Mouse (Mus musculus) cerebellum, postnatal 14 days (tissue): Measurements from ENCODE around the gene Ptprh.
A peak's percentile ranks its signal among the peaks of the same experiment; 100 is the strongest.
"Not testable (repeated sequence)": the region's sequence is repeated elsewhere in the genome, so short reads cannot be mapped to it uniquely, and the experiment has no call there.

Source experiments
- DNase-seq, 2 experiments: peaks; one replicate each; pipeline ENCODE4 v3.0.0; 2021; ENCODE audit warnings: mixed read lengths in 2 of 2

Ptprh gene

DNA sequence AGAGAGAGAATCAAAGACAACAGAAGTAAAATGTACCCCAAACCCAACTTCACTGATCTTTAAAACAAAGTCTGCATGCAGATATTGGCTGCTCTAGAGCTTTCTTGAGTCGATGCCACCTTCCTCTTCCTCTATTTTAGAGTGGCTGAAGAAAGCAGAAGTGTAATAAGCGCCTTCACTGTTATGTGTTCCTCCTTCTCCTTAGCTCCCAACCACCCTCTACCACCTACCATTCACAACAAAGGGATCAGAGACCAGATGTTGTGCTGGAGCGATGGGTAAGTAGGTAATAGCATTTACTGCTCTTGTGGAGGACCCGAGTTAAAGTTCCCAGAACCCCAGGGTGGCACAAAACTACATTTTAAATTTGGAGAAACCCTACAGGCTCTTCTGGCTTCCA lies 6.8 kb downstream of the Ptprh start:
- DNase-seq, result not testable (repeated sequence)

DNA sequence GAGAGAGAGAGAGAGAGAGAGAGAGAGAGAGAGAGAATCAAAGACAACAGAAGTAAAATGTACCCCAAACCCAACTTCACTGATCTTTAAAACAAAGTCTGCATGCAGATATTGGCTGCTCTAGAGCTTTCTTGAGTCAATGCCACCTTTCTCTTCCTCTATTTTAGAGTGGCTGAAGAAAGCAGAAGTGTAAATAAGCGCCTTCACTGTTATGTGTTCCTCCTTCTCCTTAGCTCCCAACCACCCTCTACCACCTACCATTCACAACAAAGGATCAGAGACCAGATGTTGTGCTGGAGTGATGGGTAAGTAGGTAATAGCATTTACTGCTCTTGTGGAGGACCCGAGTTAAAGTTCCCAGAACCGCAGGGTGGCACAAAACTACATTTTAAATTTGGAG lies 22.4 kb downstream of the Ptprh start:
- DNase-seq, result not testable (repeated sequence)

DNA sequence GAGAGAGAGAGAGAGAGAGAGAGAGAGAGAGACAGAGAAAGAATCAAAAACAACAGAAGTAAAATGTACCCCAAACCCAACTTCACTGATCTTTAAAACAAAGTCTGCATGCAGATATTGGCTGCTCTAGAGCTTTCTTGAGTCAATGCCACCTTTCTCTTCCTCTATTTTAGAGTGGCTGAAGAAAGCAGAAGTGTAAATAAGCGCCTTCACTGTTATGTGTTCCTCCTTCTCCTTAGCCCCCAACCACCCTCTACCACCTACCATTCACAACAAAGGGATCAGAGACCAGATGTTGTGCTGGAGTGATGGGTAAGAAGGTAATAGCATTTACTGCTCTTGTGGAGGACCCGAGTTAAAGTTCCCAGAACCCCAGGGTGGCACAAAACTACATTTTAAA lies 31.5 kb downstream of the Ptprh start:
- not testable (repeated sequence) for DNase-seq

DNA sequence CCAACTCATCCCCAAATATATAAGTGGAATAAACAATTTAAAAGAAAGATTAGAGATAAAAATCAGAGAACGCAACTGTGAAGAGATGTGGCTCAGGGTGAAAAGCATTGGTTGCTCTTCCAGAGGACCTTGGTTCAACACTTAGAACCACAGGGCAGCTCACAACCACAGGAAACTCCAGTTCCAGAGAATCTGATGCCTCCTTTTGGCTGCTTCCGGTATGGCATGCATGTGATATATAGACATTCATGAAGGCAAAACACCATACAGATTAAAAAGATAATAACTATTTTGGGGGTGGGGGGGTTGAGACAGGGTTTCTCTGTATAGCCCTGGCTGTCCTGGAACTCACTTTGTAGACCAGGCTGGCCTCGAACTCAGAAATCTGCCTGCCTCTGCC lies 41.2 kb downstream of the Ptprh start:
- no peak for DNase-seq

DNA sequence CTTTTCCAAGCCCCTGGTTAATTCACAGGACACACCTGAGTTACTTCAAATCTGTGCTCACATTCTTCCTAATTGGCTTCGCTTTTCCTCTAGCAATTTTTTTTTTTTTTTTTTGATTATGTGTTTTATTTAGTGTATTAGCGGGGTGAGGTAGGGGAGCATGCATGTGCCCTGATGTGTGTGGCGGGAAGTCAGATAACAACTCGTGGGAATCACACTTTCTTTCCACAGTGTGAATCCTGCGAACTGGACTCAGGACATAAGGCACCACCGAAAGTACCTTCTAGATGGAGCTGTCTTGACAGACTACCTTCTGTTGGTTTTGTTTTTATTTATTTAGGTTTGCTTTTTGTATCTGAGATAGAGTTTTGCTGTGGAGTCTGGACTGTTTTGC lies 46.7 kb downstream of the Ptprh start:
- no peak for DNase-seq

DNA sequence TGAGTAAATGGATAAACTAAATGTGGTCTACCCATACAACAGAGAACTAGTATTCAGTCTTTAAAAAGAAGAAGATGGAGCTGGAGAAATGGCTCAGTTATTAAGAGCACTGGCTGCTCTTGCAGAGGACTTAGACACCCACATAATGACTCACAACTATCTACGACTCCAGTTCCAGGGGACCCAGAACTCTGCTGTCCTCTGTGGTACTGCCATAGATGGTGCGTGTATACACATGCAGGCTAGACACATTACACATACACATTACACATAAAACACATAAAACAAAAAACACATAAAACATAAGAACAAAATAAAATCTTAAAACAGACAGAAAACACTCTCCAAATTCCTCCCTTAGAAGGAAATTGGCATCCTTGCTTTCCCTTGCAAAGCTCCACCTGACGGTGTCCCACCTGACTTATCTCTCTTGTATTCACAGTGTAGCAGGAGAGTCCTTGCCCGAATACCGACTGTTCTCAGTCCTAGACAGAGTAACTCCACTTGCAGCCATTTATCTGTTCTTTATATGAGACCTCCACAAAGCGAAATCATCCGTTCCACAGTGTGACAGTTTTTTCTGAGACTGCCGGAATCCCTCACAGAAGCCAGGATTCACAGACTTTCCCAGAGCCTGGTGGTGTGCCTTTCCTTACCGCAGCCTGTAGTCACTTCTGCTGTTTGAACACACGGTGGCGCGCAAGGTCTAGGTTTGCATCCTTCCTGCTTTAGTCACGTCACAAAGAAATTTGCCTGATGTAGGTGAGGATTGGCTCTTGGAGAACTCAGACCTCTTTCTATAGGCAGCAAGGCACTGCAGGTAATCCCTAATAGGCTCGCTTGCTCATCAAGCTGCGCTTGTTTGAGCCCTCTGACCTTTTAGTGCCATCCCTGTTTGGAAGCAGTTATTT lies 47.3 kb downstream of the Ptprh start:
- DNase-seq, result peak; percentile 88 to 90

DNA sequence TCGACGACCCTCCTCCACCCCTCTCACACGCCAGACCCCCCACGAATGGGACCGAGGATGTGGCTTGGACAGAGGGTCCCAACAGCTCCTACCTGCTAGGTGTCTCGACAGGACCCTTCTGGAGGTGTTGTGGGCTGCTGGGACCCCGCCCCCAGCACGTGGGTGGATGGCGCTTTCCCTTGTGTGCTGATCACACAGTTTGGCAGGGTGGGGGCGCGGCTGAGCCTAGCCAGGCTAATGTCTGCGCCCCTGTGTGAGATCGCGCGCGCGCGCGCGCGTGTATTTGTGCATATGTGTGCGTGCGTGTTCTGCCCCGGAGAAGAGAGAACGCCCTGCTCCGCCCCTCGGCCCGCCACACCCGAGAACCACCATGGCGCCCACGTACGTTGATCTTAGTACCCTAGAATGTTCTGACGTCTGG lies 56.6 kb downstream of the Ptprh start, which contains the start of gene Syt5:
Gene Syt5, minus strand, starts transcription at position 321 of the 421 bp plus-strand sequence.
- DNase-seq, result peak; percentile 73 to 78

DNA sequence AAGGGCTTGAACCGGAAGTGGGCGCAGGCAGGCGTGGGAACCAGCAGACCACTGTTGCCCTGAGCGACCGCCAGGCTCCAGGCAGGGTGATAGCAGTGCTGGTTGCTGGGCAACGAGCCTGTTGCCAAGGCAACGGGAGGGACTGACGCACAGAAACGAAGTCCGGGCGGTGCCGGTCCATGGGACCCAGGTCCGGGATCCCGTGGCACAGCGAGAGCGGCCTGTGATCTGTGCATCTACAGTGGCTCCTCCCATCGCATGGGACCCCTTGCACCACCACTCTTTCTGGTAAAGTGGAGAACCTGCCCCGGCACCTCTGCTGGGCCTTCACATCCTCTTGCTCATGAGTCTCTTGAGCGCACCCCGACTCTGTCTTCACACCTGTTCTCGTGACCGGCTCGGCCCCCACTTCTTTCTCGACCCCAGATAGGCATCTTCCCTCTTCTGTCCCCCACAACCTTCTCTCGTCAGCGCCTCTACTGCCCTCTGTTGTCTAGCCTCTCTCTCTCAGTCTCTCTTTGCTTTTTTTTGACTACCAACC lies 57.2 kb downstream of the Ptprh start:
- DNase-seq, result peak; percentile 94 to 95

DNA sequence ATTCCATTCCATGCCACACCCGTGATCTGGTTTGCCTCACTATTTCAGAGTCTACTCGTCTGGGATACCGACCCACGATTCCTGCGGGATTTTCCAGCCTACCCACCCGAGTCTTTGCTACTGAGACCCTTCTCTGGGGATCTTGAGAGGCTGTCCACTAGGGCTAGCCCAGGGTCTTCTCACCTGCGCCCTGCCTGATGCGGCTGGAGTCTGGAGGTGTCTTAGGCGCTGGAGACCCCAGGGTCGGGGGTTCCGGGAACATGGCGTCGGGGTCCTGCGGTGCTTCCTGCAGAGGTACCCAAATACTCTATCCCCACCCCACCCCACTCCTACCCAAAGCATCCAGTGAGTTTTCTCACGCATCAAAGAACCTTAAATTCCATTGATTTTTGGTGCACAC lies 57.8 kb downstream of the Ptprh start:
- no peak for DNase-seq

DNA sequence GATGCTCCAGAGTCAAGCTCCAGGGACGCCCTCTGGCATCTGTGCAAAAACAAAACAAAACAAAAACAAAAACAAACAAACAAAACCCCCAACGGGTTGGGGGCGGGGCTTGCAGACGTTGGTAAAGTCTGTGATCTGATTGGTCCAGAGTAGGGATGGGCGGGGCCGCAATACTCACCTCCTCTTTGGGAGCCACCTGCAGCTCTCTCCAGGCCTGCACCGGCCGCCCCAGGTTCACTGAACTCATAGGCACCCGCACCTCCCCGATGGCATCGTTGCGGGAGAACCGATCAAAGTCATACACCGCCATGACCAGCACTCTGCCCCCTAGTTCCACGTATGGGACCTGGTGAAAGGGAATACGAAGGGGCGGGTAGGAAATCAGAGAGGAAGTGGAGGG lies 61.8 kb downstream of the Ptprh start:
- no peak for DNase-seq

DNA sequence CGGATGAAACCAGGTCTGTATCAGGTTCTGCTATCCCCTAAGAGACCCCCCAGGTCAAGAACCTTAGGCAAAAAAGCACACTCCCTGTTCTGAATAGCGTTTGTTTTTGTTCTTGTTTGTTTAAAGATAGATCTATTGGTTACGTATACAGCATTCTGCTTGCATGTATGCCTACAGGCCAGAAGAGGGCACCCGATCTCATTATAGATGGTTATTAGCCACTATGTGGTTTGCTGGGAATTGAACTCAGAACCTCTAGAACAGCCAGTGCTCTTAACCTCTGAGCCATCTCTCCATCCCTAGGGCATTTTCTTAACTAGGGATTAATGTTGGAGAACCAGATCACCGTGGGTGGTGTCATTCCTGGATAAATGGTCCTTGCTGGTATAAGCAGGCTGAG lies 62.5 kb downstream of the Ptprh start:
- DNase-seq, result no peak

DNA sequence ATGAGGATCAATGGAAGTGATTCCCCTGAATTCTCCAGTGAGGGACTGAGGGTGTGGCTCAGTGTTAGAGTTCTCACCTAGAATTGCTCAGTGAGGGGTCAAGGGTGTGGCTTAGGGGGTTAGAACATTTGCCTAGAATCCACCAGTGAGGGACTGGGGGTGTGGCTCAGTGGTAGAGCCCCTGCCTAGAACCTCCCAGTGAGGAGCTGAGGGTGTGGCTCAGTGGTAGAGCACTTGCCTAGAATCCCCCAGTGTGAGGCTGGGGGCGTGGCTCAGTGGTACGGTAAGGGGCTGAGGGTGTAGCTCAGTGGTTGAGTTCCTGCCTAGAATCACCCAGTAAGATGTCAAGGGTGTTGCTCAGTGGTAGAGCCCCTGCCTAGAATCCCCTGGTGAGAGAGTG lies 64.8 kb downstream of the Ptprh start:
- no peak for DNase-seq

DNA sequence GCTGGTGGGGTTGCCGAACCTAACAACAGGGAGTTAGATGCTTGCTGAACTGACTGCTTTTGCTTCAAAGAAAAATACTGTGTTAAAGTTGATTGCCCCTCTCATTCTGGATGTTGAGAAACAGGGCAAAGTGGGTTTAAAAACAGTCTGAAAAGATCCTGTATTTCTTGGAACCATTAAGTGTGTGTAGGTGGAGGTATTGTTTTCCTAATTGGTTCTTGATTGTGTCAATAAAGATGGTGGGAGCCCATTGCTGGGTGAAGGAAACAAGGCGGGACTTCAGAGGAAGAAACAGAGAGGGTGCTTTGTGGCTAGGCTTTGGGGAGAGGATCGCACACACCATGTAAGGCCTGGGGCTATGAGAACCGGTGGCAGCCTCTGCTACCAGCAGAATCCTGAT lies 66.7 kb downstream of the Ptprh start:
- no peak for DNase-seq

DNA sequence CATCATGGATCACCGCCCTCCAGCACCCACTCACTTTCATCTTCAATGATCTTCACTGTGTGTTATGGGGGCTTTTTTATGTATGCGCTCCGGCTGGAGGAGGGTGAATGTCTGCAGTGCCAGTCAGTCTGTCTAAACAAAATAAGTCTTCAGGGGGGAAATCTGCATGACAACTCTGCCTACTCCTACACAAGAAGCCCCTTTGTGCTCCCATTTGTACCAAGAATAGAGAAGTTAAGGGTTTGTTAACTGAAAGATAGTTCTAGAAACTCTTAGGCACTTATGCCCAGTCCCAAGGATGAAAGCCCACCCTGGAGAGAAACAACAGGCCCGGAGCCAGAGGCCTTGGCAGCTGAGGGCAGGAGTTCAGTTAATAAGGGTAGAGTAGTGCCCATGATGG lies 67.5 kb downstream of the Ptprh start:
- DNase-seq, result no peak

DNA sequence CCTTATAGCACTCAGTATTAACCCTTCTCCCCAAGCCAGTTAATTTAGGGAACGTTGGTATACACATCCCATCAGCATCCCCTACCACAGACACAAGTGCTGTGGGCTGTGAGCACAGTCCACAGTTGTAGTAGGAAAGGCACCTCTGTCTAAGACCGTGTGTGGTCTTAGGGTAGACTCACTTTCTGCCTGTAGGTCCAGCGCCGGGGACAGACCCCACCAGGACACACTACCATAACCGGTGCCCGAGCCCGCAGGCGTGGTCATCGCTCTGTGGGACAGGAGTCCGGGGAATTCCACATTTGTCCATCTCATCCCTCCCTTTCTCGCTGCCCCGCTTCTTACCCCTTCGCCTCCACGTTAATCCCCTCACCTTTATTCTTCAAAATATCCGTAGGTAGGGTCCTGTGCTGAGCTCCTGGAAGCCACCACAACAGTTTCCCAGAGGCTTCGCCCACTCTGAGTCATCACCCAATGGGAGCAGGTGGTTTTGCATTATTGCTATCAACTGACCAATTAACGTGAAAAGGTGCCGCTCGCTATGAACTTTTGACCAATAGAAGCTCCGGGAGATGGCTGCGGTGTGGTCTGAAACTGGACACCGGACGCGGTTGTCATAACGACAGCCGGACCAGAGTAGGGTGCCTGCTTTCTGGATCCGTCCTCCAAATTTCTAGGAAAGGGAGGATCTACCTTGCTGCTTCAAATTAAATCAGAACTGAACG lies 71.7 kb downstream of the Ptprh start, which contains the start of gene Dnaaf3:
Gene Dnaaf3, minus strand, starts transcription at position 449 of the 725 bp plus-strand sequence.
- peak; percentile 33 to 37 for DNase-seq

DNA sequence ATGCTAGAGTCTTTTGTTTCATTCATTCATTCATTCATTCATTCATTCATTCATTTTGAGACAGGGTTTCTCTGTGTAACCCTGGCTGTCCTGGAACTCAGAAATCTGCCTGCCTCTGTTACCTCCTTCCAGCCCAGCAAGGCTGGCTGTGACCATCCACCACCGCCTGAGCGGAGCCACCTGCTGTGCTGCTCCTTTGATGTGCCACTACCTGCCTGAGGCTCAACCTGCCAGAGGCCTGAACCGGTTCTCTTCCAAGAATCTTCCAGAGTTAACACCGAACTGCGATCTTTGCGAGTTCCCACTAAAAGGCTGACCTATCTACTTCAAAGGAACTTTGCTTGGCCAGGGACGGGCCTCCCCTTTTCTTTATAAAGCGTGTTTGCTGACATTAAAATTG lies 73.7 kb downstream of the Ptprh start:
- DNase-seq, result not testable (repeated sequence)

DNA sequence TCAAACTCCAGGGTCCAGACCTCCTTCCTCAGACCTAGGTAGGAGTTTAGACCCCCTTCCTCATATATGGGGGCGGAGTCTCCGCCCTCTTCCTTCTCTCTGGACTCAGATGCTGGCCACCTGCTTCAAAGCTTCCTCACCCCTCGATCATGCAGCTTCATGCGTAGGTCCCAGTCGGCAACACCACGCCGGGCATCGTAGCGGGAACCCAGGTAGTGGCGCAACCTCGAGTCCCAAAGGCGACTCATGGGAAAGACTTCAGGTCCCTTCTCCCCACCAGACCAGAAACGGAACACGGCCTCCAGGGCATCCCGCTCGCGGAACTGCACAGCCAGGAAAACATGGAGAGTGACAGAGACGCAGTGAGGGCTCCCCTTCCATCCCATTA lies 76.5 kb downstream of the Ptprh start:
- DNase-seq, result no peak

DNA sequence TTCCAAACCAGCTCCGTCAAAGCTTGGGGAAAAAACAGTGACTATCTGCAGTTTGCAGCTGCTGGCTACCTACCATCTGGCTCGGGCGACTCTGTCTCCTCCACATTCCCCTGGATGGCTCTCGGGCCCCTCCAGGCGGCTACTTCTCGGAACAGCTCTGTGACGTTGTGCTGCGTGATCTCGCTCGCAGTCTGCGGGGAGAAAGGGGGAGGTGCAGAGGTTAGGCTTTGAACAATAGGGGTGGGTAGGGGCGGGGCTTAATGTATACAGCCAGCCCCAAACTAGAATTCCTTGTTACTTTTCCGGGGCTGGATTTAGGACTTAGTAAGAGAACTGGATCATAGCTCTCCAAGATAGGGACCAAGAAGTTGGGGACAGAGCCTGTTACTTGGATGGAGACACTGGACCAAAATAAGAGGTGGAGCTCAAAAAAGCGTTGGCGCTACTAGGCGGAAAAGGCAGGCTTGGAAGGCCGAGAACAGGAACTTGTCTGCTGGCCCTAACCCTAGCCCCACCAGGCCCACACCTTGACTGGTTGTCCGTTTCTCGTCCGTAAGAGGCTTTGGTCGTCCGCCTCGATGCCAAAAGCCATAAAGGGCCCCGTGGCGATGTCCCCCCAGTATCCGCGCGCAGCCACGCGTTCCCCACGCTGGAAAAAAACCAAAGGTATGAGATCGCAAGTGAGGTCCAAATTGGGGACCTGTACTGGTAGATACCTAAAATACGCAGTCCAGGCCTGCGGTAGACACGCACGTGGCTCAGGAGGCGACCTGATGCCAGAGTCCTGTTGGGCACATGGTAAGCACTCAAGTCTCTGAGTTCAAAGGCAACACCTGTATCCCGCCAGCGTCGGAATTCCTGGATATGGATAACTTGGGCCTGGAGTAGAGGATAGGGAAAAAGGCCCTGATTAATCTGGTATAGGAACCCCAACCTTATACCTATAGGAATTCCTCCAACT lies 77.2 kb downstream of the Ptprh start:
- peak; percentile 77 to 85 for DNase-seq

DNA sequence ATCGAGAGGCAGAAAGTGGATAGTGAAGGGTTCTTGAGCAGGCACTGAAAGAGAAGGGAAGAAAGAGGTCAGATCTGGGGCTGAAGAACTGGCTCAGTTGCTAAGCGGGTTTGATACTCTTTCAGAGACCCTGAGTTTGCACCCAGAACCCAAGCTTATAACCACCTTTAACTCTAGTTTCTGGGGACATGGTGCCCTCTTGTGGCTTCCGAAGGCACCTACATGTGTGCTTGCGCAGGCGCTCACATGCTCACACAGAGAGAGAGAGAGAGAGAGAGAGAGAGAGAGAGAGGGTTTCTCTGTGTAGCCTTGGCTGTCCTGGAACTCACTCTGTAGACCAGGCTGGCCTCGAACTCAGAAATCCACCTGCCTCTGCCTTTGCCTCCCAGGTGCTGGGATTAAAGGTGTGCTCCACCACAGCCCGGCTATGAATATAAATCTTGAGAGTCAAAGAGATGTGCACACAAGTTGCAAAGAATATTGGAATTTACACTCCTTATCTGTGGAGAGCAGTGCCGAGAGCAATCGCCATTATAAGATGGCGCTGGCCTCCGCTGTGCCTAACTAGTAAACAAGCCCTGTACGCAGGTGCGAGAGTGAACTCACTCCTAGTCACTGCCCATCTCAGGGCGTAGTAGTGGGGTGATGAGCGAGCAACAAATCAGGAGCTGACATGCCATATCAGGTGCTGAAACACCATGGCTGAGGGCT lies 79.5 kb downstream of the Ptprh start, which contains the start of gene Tnni3:
Gene Tnni3, minus strand, starts transcription at position 18 of the 711 bp plus-strand sequence.
- DNase-seq, result peak; percentile 52 to 71

DNA sequence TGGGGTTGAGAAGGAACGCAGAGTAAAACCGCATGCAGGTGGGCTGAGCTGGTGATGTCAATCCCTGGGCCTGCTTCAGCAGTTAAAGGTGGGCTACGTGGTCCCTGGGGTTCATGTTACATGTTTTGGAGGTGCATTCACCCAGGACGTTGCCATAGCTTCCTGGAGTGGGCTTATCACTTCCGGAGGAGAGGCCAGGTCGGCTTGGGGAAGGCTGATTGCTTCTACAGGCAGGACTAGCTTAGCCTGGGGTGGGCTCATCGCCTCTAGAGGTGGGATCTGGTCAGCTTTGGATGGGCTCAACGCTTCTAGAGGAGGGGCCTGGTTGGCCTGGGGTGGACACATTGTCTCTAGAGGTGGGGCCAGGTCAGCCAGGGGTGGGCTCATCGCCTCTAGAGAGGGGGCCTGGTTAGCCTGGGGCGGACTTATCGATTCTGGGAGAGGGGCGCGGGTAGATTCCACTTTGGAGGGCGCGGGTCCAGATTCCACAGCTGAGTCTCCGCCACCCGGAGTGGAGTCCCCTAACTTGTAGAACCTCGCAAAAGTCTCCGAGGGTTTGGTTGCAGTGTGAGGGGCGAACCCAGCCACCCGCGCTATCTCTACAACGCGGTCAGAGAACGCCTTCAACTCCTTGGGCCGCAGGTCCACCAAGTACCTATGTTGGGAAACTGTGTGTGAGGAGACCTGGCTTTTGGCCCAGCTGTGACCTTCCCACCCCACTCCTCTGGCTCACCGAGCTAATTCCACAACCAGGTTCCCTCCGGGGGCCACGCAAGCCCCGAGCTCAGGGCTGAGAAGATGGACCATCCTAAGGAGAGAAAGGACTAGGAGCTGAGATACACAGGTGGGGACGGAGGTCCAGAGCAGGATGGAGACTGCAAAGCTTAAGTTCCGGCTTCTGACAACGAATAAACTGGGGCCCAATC lies 80.4 kb downstream of the Ptprh start:
- DNase-seq, result no peak
